Mouse (Mus musculus) cortical plate, adult 2 months (tissue): Measurements from ENCODE around the gene Plcd1. TPM values are rescaled to one million over a fixed set of nuclear protein-coding genes. Genes with fewer than 3 reads are reported as not detected.

Experiments
- H3K27ac ChIP-seq: fragments of 200-500 bp; 2 replicates; pipeline ENCODE4 v1.5.1; 2012; ENCODE audit warnings: low read length, control low read depth, inconsistent platforms; ENCODE audit not compliant: insufficient read depth
- H3K4me1 ChIP-seq: fragments of 200-500 bp; 2 replicates; pipeline ENCODE4 v1.6.1; 2011; ENCODE audit warnings: low read length; ENCODE audit not compliant: control insufficient read depth, insufficient read depth
- H3K4me3 ChIP-seq: fragments of 200-500 bp; 2 replicates; pipeline ENCODE4 v1.5.1; 2011; ENCODE audit warnings: mild to moderate bottlenecking, low read length, control low read depth; ENCODE audit not compliant: insufficient read depth
- CTCF ChIP-seq: fragments of 200-500 bp; IDR thresholded peaks from 2 replicates; pipeline ENCODE4 v1.5.1; 2011; ENCODE audit warnings: mild to moderate bottlenecking, control low read depth, low read length; ENCODE audit not compliant: insufficient read depth; ENCODE audit errors: extremely low read depth
- POLR2A ChIP-seq: fragments of 200-500 bp; IDR thresholded peaks from 2 replicates; pipeline ENCODE4 v1.6.1; 2011; ENCODE audit warnings: mild to moderate bottlenecking, low read length, control low read depth; ENCODE audit not compliant: insufficient read depth; ENCODE audit errors: extremely low read depth
- polyA plus RNA-seq: library from polyadenylated mRNA; depleted of rRNA; stranded (reverse); fragments of >200 nt; gene quantifications from 2 replicates; pipeline ENCODE4 v1.2.3, GENCODE M21; 2012

The Plcd1 gene
- polyA plus RNA-seq, 1 experiment = 21.7 TPM

- no peak overlapping the region for H3K27ac ChIP-seq
- peak overlapping the region; percentile 53; the same call in 1 of the 2 replicates for H3K4me3 ChIP-seq
- H3K4me1 ChIP-seq = peaks cover 7% of the 10 kb centered on the region; the same call in 1 of the 2 replicates
- no peak for TF ChIP-seq CTCF
- no peak for TF ChIP-seq POLR2A
Measured at GRCm38 (mm10) chr9:119091581-119092310, 1.6 kb downstream of the Plcd1 start.

- no peak overlapping the region for H3K27ac ChIP-seq
- H3K4me1 ChIP-seq = peaks cover 7% of the 10 kb centered on the region; the same call in 1 of the 2 replicates
- no peak overlapping the region for H3K4me3 ChIP-seq
- TF ChIP-seq CTCF = no peak
- no peak for TF ChIP-seq POLR2A
Measured at GRCm38 (mm10) chr9:119090462-119090861, 2.8 kb downstream of the Plcd1 start.

GRCm38 (mm10) chr9:119089437-119089836, 3.9 kb downstream of the Plcd1 start:
- Histone ChIP-seq H3K27ac (no peak overlapping the region), H3K4me3 (no peak overlapping the region), H3K4me1 (peaks cover 7% of the 10 kb centered on the region; the same call in 1 of the 2 replicates)
- no peak for TF ChIP-seq CTCF
- no peak for TF ChIP-seq POLR2A

GRCm38 (mm10) chr9:119088148-119088801, 5.0 kb downstream of the Plcd1 start:
- TF ChIP-seq CTCF = no peak
- TF ChIP-seq POLR2A = no peak
- Histone ChIP-seq H3K4me1 (peaks cover 7% of the 10 kb centered on the region; the same call in 1 of the 2 replicates), H3K27ac (no peak overlapping the region), H3K4me3 (peak overlapping the region; percentile 22)

- TF ChIP-seq POLR2A (no peak), CTCF (no peak)
- Histone ChIP-seq H3K4me3 (no peak overlapping the region), H3K27ac (no peak overlapping the region), H3K4me1 (peaks cover 7% of the 10 kb centered on the region; the same call in 1 of the 2 replicates)
Measured at GRCm38 (mm10) chr9:119087309-119087708, 6.0 kb downstream of the Plcd1 start.

GRCm38 (mm10) chr9:119086451-119086850, 6.9 kb downstream of the Plcd1 start:
- H3K4me1 ChIP-seq = peaks cover 5% of the 10 kb centered on the region; the same call in 1 of the 2 replicates
- TF ChIP-seq POLR2A (no peak), CTCF (no peak)
- H3K27ac ChIP-seq = no peak overlapping the region
- no peak overlapping the region for H3K4me3 ChIP-seq

- TF ChIP-seq POLR2A (no peak), CTCF (no peak)
- H3K4me1 ChIP-seq = peaks cover 4% of the 10 kb centered on the region; the same call in 1 of the 2 replicates
- no peak overlapping the region for H3K27ac ChIP-seq
- no peak overlapping the region for H3K4me3 ChIP-seq
Measured at GRCm38 (mm10) chr9:119083966-119084365, 9.3 kb downstream of the Plcd1 start.

GRCm38 (mm10) chr9:119082656-119083430, 10.5 kb downstream of the Plcd1 start:
- TF ChIP-seq CTCF = no peak
- TF ChIP-seq POLR2A = no peak
- H3K4me3 ChIP-seq = no peak overlapping the region
- peaks cover 2% of the 10 kb centered on the region; the same call in 1 of the 2 replicates for H3K4me1 ChIP-seq
- no peak overlapping the region for H3K27ac ChIP-seq

- H3K4me3 ChIP-seq = no peak overlapping the region
- H3K27ac ChIP-seq = no peak overlapping the region
- TF ChIP-seq CTCF = no peak
- no peak for TF ChIP-seq POLR2A
- H3K4me1 ChIP-seq = no peaks in the 10 kb centered on the region
Measured at GRCm38 (mm10) chr9:119082039-119082438, 11.3 kb downstream of the Plcd1 start.
